Mouse (Mus musculus): ENCODE data around the gene Gm49394.

DNA sequence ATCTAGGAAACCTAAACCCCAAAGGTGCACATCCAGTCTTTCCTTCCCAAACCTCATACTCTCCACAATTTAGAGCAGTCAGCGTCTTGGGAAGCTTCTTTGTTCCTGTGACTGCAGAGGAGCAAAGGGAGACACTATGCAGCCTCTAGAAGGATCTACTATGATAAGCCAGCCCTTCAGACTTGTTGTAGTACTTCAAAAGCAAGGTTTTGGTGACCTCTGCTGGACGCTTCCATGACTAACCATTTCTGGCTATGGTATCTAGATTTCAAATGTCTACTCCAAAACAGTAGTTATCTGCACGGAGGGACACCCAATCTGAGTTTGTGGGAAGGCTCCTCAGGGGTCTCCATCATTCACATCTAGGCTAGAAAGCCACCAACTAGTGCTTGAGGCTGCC is 5.9 kb upstream of the Gm49394 start:
- peak; percentile 64; the same call in 1 of the 2 replicates for TF ChIP-seq CTCF (IDR thresholded peaks at IDR 0.05; ENCODE audit: borderline replicate concordance, extremely low read depth, insufficient read depth, insufficient read length)
- TF ChIP-seq POLR2A (IDR thresholded peaks at IDR 0.05; ENCODE audit: borderline replicate concordance, extremely low read depth, insufficient read depth, insufficient read length, poor library complexity, severe bottlenecking), result no peak

Measured in brain, embryonic 14.5 days (tissue).